Mouse (Mus musculus) myocyte (in vitro differentiated cells): ENCODE measurements around the gene Supt3.

ENCODE experiments used
- CEBPB ChIP-seq: IDR thresholded peaks from 2 replicates; pipeline ENCODE4 v1.6.1; 2011; ENCODE audit warnings: mild to moderate bottlenecking, moderate library complexity; ENCODE audit not compliant: poor library complexity, insufficient read depth, severe bottlenecking
- MAX ChIP-seq: IDR thresholded peaks from one replicate; pipeline ENCODE4 v1.6.1; 2011; ENCODE audit warnings: low read depth, mild to moderate bottlenecking, control low read depth
- MYOD1 ChIP-seq, 3 experiments: IDR thresholded peaks; one replicate each; pipeline ENCODE4 v1.6.1; 2011; ENCODE audit warnings: control low read depth in 2 of 3, low read depth in 2 of 3, mild to moderate bottlenecking in 2 of 3, moderate library complexity in 1 of 3; ENCODE audit not compliant: insufficient read length in 2 of 3, control insufficient read depth in 1 of 3
- MYOG ChIP-seq, 3 experiments: IDR thresholded peaks; one replicate each; pipeline ENCODE4 v1.6.1; 2011; ENCODE audit warnings: control low read depth in 2 of 3, low read depth in 2 of 3, mild to moderate bottlenecking in 2 of 3; ENCODE audit not compliant: insufficient read length in 2 of 3, control insufficient read depth in 1 of 3, insufficient read depth in 1 of 3
- POLR2A ChIP-seq: IDR thresholded peaks from one replicate; pipeline ENCODE4 v1.6.1; 2011; ENCODE audit warnings: low read depth, mild to moderate bottlenecking, control low read depth, moderate library complexity; ENCODE audit not compliant: insufficient read length
- POLR2AphosphoS2 ChIP-seq: IDR thresholded peaks from one replicate; pipeline ENCODE4 v1.6.1; 2011; ENCODE audit warnings: low read depth, control low read depth; ENCODE audit not compliant: insufficient read length
- REST ChIP-seq: IDR thresholded peaks from one replicate; pipeline ENCODE4 v1.6.1; 2011; ENCODE audit warnings: mild to moderate bottlenecking, control low read depth, moderate library complexity; ENCODE audit not compliant: insufficient read depth, insufficient read length
- TCF12 ChIP-seq: IDR thresholded peaks from one replicate; pipeline ENCODE4 v1.6.1; 2011; ENCODE audit warnings: mild to moderate bottlenecking, control low read depth; ENCODE audit not compliant: poor library complexity, insufficient read depth, severe bottlenecking
- USF1 ChIP-seq: IDR thresholded peaks from one replicate; pipeline ENCODE4 v1.6.1; 2011; ENCODE audit warnings: low read depth, mild to moderate bottlenecking, control low read depth, moderate library complexity

DNA sequence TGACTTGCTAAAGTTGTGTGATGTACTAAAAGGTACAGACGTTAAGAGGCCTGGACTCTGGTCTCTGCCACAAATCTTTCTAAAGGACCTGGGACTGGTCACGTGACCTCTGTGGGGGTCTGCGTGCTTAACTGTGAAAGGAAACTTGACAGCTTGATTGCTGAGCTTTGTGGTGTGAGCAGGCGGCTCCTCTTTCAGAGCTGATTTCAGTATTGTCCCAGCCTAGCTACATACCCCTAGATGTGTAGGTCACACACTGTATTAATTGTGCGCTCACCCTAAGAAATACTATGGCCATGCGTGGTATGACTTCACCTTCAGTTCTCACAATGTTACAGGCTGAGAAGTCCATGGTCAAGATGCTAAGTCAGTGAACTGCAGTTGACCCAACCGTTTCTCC is 291.4 kb downstream of the Supt3 start:
- TF ChIP-seq MAX (no peak), POLR2A (no peak), TCF12 (no peak), POLR2AphosphoS2 (no peak), USF1 (no peak), CEBPB (no peak), MYOG (IDR thresholded peaks at IDR 0.05; ENCODE audit: control insufficient read depth in 1 of 3, insufficient read depth in 1 of 3, insufficient read length in 2 of 3, low read depth in 2 of 3) (no peak), REST (no peak), MYOD1 (IDR thresholded peaks at IDR 0.05; ENCODE audit: control insufficient read depth in 1 of 3, insufficient read length in 2 of 3, low read depth in 2 of 3) (no peak)
